Mouse (Mus musculus): Measurements from ENCODE around the gene Bsn.
A peak's percentile ranks its signal among the peaks of the same experiment; 100 is the strongest.

The Bsn gene

GRCm38 (mm10) chr9:108090611-108091120 is 99.5 kb downstream of the Bsn start:
- no peak for DNase-seq (ENCODE audit: extremely low spot score)

- DNase-seq (ENCODE audit: extremely low spot score) = no peak
Measured at GRCm38 (mm10) chr9:108085261-108085660, 104.9 kb downstream of the Bsn start.

- no peak for DNase-seq (ENCODE audit: extremely low spot score)
Measured at GRCm38 (mm10) chr9:108083561-108083960, 106.6 kb downstream of the Bsn start.

- no peak for DNase-seq (ENCODE audit: extremely low spot score)
Measured at GRCm38 (mm10) chr9:108082988-108083431, 107.2 kb downstream of the Bsn start, which contains the start of gene Rnf123. Rnf123 (minus strand) TSS chr9:108083346.

- DNase-seq (ENCODE audit: extremely low spot score) = no peak
Measured at GRCm38 (mm10) chr9:108082549-108082948, 107.6 kb downstream of the Bsn start.

GRCm38 (mm10) chr9:108080168-108080567 is 110.0 kb downstream of the Bsn start, which contains the start of gene Mst1:
Mst1 (plus strand) TSS chr9:108080436.
- no peak for DNase-seq (ENCODE audit: extremely low spot score)

- DNase-seq (ENCODE audit: extremely low spot score) = no peak
Measured at GRCm38 (mm10) chr9:108073141-108073930, 116.8 kb downstream of the Bsn start.

GRCm38 (mm10) chr9:108072481-108072924 is 117.7 kb downstream of the Bsn start:
- DNase-seq (ENCODE audit: extremely low spot score) = no peak

- no peak for DNase-seq (ENCODE audit: extremely low spot score)
Measured at GRCm38 (mm10) chr9:108071801-108072200, 118.4 kb downstream of the Bsn start.

GRCm38 (mm10) chr9:108069529-108069928 is 120.7 kb downstream of the Bsn start:
- no peak for DNase-seq (ENCODE audit: extremely low spot score)

- DNase-seq (ENCODE audit: extremely low spot score) = no peak
Measured at GRCm38 (mm10) chr9:108069007-108069406, 121.2 kb downstream of the Bsn start.

GRCm38 (mm10) chr9:108067900-108068299 is 122.3 kb downstream of the Bsn start:
- peak; percentile 83 for DNase-seq (ENCODE audit: extremely low spot score)

GRCm38 (mm10) chr9:108067199-108067598 is 123.0 kb downstream of the Bsn start:
- no peak for DNase-seq (ENCODE audit: extremely low spot score)

- peak; percentile 45 for DNase-seq (ENCODE audit: extremely low spot score)
Measured at GRCm38 (mm10) chr9:108065491-108066011, 124.6 kb downstream of the Bsn start.

GRCm38 (mm10) chr9:108063361-108063760 is 126.8 kb downstream of the Bsn start:
- DNase-seq (ENCODE audit: extremely low spot score) = no peak

GRCm38 (mm10) chr9:108062142-108062541 is 128.0 kb downstream of the Bsn start:
- DNase-seq (ENCODE audit: extremely low spot score) = no peak

GRCm38 (mm10) chr9:108058291-108058690 is 131.9 kb downstream of the Bsn start:
- DNase-seq (ENCODE audit: extremely low spot score) = no peak

- no peak for DNase-seq (ENCODE audit: extremely low spot score)
Measured at GRCm38 (mm10) chr9:108057262-108057562, 133.0 kb downstream of the Bsn start.

- no peak for DNase-seq (ENCODE audit: extremely low spot score)
Measured at GRCm38 (mm10) chr9:108056361-108057261, 133.6 kb downstream of the Bsn start.

- DNase-seq (ENCODE audit: extremely low spot score) = no peak
Measured at GRCm38 (mm10) chr9:108055661-108056237, 134.4 kb downstream of the Bsn start.

GRCm38 (mm10) chr9:108055061-108055460 is 135.1 kb downstream of the Bsn start:
- DNase-seq (ENCODE audit: extremely low spot score) = no peak
